Mouse (Mus musculus) heart, postnatal 0 days (tissue): Measurements from ENCODE around the gene Men1.
A peak's percentile ranks its signal among the peaks of the same experiment; 100 is the strongest.

Experiments used
- CTCF ChIP-seq: IDR thresholded peaks from 2 replicates; pipeline ENCODE4 v1.5.1; 2016; ENCODE audit warnings: antibody characterized with exemption, control low read depth, low read depth
- EP300 ChIP-seq: IDR thresholded peaks from 2 replicates; pipeline ENCODE4 v1.6.1; 2016; ENCODE audit warnings: antibody characterized with exemption, low read depth

DNA sequence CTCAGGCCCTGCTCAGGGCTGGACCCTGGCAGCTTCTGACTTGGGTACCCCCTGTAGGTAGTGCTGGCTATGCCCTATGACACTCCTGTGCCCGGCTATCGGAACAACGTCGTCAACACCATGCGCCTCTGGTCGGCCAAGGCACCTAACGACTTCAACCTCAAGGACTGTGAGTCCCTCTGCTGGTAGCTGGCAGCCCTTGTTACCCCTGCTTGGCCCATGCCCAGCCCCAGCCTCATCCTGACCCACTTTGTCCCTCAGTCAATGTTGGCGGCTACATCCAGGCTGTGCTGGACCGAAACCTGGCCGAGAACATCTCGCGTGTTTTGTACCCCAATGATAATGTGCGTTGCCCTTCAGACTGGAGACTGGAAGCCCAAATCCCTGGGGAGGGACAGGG, 53.2 kb downstream of the Men1 start:
- TF ChIP-seq CTCF (peak; percentile 44), EP300 (no peak)
